Mouse (Mus musculus) CH12.LX (cell line): Measurements from ENCODE around the gene Abt1.

Experiments
- HCFC1 ChIP-seq: IDR thresholded peaks from 2 replicates; pipeline ENCODE4 v1.6.1; 2012; ENCODE audit warnings: low read depth, mild to moderate bottlenecking, inconsistent platforms, low read length, improper control_type of control experiment
- MYC ChIP-seq: IDR thresholded peaks from 2 replicates; pipeline ENCODE4 v1.6.1; 2011; ENCODE audit warnings: low read depth, mild to moderate bottlenecking, improper control_type of control experiment, low read length

DNA sequence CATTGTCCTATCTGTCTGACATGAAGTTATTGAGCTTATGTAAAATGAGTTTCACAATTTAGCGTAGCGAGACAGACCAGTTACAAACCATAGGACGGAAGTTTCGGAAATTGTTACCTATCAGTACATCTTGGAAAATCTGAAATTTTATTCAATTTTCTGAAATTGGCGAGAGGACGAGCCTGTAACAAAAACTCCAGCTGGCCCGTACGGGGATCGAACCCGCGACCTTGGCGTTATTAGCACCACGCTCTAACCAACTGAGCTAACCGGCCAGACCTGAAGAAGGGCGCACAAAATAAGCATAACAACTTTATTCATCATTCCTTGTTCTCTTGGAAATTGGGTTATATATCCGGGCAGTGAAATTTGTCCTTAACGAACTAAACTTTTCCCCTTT, 14.2 kb upstream of the Abt1 start:
- TF ChIP-seq MYC (no peak), HCFC1 (no peak)
